Mouse (Mus musculus): ENCODE measurements around the gene Gm20662. TPM values are rescaled to one million over a fixed set of nuclear protein-coding genes. Genes with fewer than 3 reads are reported as not detected.
A peak's percentile ranks its signal among the peaks of the same experiment; 100 is the strongest.

The Gm20662 gene
- polyA plus RNA-seq, 1 experiment from 2014 or later, result 0.39 TPM

DNA sequence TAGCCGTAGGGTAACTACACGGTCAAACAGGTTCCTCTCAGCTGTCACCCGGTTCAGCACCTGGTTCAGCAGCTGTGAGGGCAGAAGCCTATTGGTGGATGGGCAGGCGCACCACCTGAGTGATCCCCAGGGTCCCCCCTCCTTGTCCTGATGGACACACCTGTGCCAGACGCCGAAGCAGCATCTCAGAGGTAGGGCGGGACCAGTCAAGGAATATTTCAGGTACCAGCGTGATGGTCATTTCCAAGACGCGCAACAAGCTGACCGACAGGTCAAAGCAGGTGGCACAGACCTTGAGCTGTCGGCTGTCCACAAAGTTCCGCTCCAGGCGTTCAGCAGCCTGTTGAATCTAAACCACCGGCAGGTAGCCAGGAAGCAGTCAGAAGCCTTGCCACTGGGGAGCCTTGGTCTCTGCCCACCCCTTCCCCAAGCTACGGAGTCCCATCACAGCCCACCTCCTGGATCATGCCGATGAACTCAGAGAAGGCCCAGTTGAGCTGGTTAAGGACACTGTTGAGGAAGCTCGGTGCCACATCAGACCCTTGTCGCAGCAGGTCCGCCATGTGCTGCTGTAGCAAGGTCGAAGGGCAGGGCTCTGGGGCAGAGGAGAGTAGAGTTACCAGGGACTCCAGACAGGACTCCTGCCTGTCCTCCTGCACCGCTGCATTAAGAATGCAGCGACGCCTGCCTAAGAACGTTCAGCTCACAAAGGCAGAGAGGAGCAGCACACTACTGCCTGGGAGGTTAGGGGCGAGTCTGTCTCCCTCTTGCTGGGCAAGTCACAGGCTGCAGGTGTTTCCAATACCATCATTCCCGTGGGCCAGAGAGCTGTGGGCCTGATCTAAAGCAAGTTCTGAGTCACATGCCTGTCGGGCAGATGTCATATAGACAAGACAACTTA, 60.5 kb downstream of the Gm20662 start:
- whole genome bisulfite sequencing, result 83% methylated on average over 28 of the region's 28 CpGs
- no peak for ATAC-seq (replicated peaks; ENCODE audit: low FRiP score)

GRCm38 (mm10) chr9:108057262-108057562, 61.1 kb downstream of the Gm20662 start:
- no peaks in the 10 kb centered on the region; the same call in 1 of the 2 replicates for H3K4me1 ChIP-seq (replicated peaks; ENCODE audit: control insufficient read depth, insufficient read depth, low read length)
- H3K9me3 ChIP-seq (ENCODE audit: control insufficient read depth, low read length), result no peaks in the 10 kb centered on the region
- no peaks in the 10 kb centered on the region for H3K36me3 ChIP-seq (ENCODE audit: control insufficient read depth, insufficient read depth, low read length)
- H3K4me3 ChIP-seq (ENCODE audit: low read depth, low read length), result no peak overlapping the region
- no peak overlapping the region for H3K9ac ChIP-seq (ENCODE audit: low read length)
- H3K27me3 ChIP-seq (ENCODE audit: control insufficient read depth, insufficient read depth, low read length), result no peaks in the 10 kb centered on the region
- WGBS, result 87% methylated on average over 5 of the region's 5 CpGs
- H3K27ac ChIP-seq (ENCODE audit: low read depth, low read length), result no peak overlapping the region
- ATAC-seq (replicated peaks; ENCODE audit: low FRiP score) (no peak), DNase-seq (ENCODE audit: low spot score) (no peak)
- H3K4me2 ChIP-seq (ENCODE audit: low read depth, low read length, severe bottlenecking), result no peak overlapping the region

More for the DNA sequence above, 60.5 kb downstream of the Gm20662 start:
- H3K27me3 ChIP-seq (ENCODE audit: control insufficient read depth, insufficient read depth, low read length), result no peaks in the 10 kb centered on the region
- H3K4me2 ChIP-seq (ENCODE audit: low read depth, low read length, severe bottlenecking), result no peak overlapping the region
- H3K9me3 ChIP-seq (ENCODE audit: control insufficient read depth, low read length), result no peaks in the 10 kb centered on the region
- no peaks in the 10 kb centered on the region; the same call in 1 of the 2 replicates for H3K4me1 ChIP-seq (replicated peaks; ENCODE audit: control insufficient read depth, insufficient read depth, low read length)
- no peak overlapping the region for H3K27ac ChIP-seq (ENCODE audit: low read depth, low read length)
- H3K4me3 ChIP-seq (ENCODE audit: low read depth, low read length), result no peak overlapping the region
- no peak overlapping the region for H3K9ac ChIP-seq (ENCODE audit: low read length)
- H3K36me3 ChIP-seq (ENCODE audit: control insufficient read depth, insufficient read depth, low read length), result no peaks in the 10 kb centered on the region
- DNase-seq (ENCODE audit: low spot score), result peak; percentile 49

DNA sequence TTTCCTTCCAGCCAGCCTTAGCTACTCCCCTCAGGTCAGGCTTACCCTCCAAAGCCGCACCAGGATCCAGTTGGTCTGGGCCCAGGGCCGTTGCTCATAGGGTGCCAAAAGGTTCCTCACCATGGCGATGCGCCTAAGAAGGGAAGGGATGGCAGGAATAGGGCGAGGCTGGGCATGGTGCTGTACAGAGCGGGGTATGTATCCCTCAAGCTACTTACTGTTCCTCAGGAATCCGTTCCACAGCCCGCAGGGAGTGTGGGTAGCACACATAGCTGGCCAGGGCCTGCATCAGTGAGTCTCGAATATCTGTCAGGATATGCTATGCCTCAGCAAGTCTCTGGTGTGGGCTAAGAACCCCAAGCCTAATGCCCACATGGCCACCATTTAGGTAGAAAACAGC, 62.1 kb downstream of the Gm20662 start:
- H3K4me3 ChIP-seq (ENCODE audit: low read depth, low read length), result no peak overlapping the region
- H3K4me1 ChIP-seq (replicated peaks; ENCODE audit: control insufficient read depth, insufficient read depth, low read length), result no peaks in the 10 kb centered on the region; the same call in 1 of the 2 replicates
- H3K36me3 ChIP-seq (ENCODE audit: control insufficient read depth, insufficient read depth, low read length), result no peaks in the 10 kb centered on the region
- no peak overlapping the region for H3K4me2 ChIP-seq (ENCODE audit: low read depth, low read length, severe bottlenecking)
- WGBS, result 95% methylated on average over 9 of the region's 9 CpGs
- DNase-seq (ENCODE audit: low spot score) (peak; percentile 47), ATAC-seq (replicated peaks; ENCODE audit: low FRiP score) (no peak)
- H3K9ac ChIP-seq (ENCODE audit: low read length), result no peak overlapping the region
- H3K27ac ChIP-seq (ENCODE audit: low read depth, low read length), result no peak overlapping the region
- no peaks in the 10 kb centered on the region for H3K27me3 ChIP-seq (ENCODE audit: control insufficient read depth, insufficient read depth, low read length)
- H3K9me3 ChIP-seq (ENCODE audit: control insufficient read depth, low read length), result no peaks in the 10 kb centered on the region

GRCm38 (mm10) chr9:108062142-108062541, 66.0 kb downstream of the Gm20662 start:
- no peak for ATAC-seq (replicated peaks; ENCODE audit: low FRiP score)
- no peak for DNase-seq (ENCODE audit: low spot score)
- Histone ChIP-seq H3K27ac (ENCODE audit: low read depth, low read length) (no peak overlapping the region), H3K27me3 (ENCODE audit: control insufficient read depth, insufficient read depth, low read length) (no peaks in the 10 kb centered on the region), H3K9ac (ENCODE audit: low read length) (no peak overlapping the region), H3K9me3 (ENCODE audit: control insufficient read depth, low read length) (no peaks in the 10 kb centered on the region), H3K4me2 (ENCODE audit: low read depth, low read length, severe bottlenecking) (no peak overlapping the region), H3K36me3 (ENCODE audit: control insufficient read depth, insufficient read depth, low read length) (no peaks in the 10 kb centered on the region), H3K4me3 (ENCODE audit: low read depth, low read length) (no peak overlapping the region), H3K4me1 (replicated peaks; ENCODE audit: control insufficient read depth, insufficient read depth, low read length) (no peaks in the 10 kb centered on the region)
- WGBS, result 87% methylated on average over 3 of the region's 3 CpGs

DNA sequence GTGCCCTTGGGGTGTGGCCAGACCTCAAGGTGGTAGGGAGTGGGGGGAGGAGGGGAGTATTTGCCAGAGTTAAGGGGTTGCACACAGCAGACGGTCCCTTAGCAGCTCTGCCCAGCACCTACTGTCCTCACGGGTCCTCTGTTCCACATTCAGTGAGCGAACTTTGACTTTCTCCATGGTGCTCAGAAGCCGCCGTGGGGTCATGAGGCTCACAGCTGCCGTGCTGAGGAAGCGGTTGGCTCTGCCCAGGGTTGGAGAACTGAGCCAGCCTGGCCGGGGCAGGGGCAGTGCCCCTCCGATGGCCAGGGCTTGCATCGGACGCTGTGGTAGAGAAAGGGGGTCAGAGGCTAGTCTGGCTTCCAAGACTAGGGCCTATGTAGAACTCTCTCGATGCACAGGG, 67.2 kb downstream of the Gm20662 start:
- no peak overlapping the region for H3K4me2 ChIP-seq (ENCODE audit: low read depth, low read length, severe bottlenecking)
- 92% methylated on average over 12 of the region's 12 CpGs for WGBS
- H3K27me3 ChIP-seq (ENCODE audit: control insufficient read depth, insufficient read depth, low read length), result no peaks in the 10 kb centered on the region
- no peak overlapping the region for H3K9ac ChIP-seq (ENCODE audit: low read length)
- H3K4me1 ChIP-seq (replicated peaks; ENCODE audit: control insufficient read depth, insufficient read depth, low read length), result no peaks in the 10 kb centered on the region
- H3K36me3 ChIP-seq (ENCODE audit: control insufficient read depth, insufficient read depth, low read length), result no peaks in the 10 kb centered on the region
- ATAC-seq (replicated peaks; ENCODE audit: low FRiP score) (no peak), DNase-seq (ENCODE audit: low spot score) (no peak)
- H3K4me3 ChIP-seq (ENCODE audit: low read depth, low read length), result no peak overlapping the region
- H3K27ac ChIP-seq (ENCODE audit: low read depth, low read length), result no peak overlapping the region
- no peaks in the 10 kb centered on the region for H3K9me3 ChIP-seq (ENCODE audit: control insufficient read depth, low read length)

DNA sequence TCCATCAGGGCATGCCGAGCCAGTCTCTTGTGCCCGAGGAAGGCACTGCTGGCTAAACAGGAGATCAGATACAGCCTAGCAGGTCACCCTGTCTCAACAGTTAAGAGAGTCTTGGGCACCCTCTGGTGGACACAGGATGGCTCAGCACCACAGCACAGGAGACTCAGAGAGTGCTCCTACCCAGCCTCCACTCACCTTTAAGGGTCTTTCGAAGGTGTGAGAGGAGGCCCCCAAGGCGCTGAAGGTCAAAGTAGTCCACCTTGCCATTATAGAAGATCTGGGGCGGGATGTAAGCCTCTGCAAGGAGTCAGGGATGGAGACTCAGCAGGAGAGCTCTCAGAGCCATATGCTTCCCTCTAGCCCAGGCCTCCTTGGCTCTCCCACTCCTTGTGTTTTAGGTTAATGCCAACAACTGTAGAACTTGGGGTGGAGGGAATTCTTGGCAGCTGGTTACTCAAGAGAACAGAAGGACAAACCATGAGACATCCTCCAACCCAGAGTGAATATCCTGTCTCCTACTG, 69.4 kb downstream of the Gm20662 start:
- H3K36me3 ChIP-seq (ENCODE audit: control insufficient read depth, insufficient read depth, low read length), result no peaks in the 10 kb centered on the region

DNA sequence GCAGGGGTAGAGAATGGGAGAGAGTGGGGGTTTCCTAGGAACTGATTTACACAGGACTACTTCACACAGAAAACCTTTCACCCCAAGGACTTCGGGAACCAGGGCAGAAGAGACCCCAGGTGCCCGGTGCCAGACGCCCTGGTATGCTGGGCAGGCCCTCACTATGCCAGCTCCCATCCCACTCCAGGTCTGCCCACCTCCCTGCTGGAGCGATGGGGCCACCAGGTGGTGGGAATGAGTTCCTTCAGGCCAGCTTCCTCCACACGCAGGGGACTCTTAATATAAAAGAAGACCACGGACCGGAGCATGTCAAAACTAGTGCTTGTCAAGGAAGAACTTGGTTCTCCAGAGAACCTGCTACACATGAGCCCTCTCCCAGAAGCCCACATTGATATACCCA, 71.0 kb downstream of the Gm20662 start:
- H3K4me1 ChIP-seq (replicated peaks; ENCODE audit: control insufficient read depth, insufficient read depth, low read length), result no peaks in the 10 kb centered on the region
- no peak overlapping the region for H3K27ac ChIP-seq (ENCODE audit: low read depth, low read length)
- H3K36me3 ChIP-seq (ENCODE audit: control insufficient read depth, insufficient read depth, low read length), result no peaks in the 10 kb centered on the region
- no peak overlapping the region for H3K9ac ChIP-seq (ENCODE audit: low read length)
- no peak overlapping the region for H3K4me2 ChIP-seq (ENCODE audit: low read depth, low read length, severe bottlenecking)
- no peaks in the 10 kb centered on the region for H3K27me3 ChIP-seq (ENCODE audit: control insufficient read depth, insufficient read depth, low read length)
- ATAC-seq (replicated peaks; ENCODE audit: low FRiP score) (no peak), DNase-seq (ENCODE audit: low spot score) (no peak)
- no peaks in the 10 kb centered on the region for H3K9me3 ChIP-seq (ENCODE audit: control insufficient read depth, low read length)
- H3K4me3 ChIP-seq (ENCODE audit: low read depth, low read length), result no peak overlapping the region
- WGBS, result 86% methylated on average over 7 of the region's 7 CpGs

More for the DNA sequence above, 69.4 kb downstream of the Gm20662 start:
- DNase-seq (ENCODE audit: low spot score), result peak; percentile 73
- Histone ChIP-seq H3K4me3 (ENCODE audit: low read depth, low read length) (no peak overlapping the region), H3K27ac (ENCODE audit: low read depth, low read length) (no peak overlapping the region), H3K4me2 (ENCODE audit: low read depth, low read length, severe bottlenecking) (no peak overlapping the region), H3K27me3 (ENCODE audit: control insufficient read depth, insufficient read depth, low read length) (no peaks in the 10 kb centered on the region), H3K9ac (ENCODE audit: low read length) (no peak overlapping the region), H3K9me3 (ENCODE audit: control insufficient read depth, low read length) (no peaks in the 10 kb centered on the region), H3K4me1 (replicated peaks; ENCODE audit: control insufficient read depth, insufficient read depth, low read length) (no peaks in the 10 kb centered on the region)
- ATAC-seq (replicated peaks; ENCODE audit: low FRiP score), result no peak
- 45% methylated on average over 5 of the region's 5 CpGs for WGBS

GRCm38 (mm10) chr9:108067900-108068299, 71.8 kb downstream of the Gm20662 start:
- Histone ChIP-seq H3K4me2 (ENCODE audit: low read depth, low read length, severe bottlenecking) (no peak overlapping the region), H3K36me3 (ENCODE audit: control insufficient read depth, insufficient read depth, low read length) (no peaks in the 10 kb centered on the region), H3K9ac (ENCODE audit: low read length) (no peak overlapping the region), H3K9me3 (ENCODE audit: control insufficient read depth, low read length) (no peaks in the 10 kb centered on the region), H3K4me1 (replicated peaks; ENCODE audit: control insufficient read depth, insufficient read depth, low read length) (0 out of 2 replicates have a peak, but pooled peaks cover 1% of the 10 kb centered on the region), H3K4me3 (ENCODE audit: low read depth, low read length) (no peak overlapping the region), H3K27me3 (ENCODE audit: control insufficient read depth, insufficient read depth, low read length) (no peaks in the 10 kb centered on the region), H3K27ac (ENCODE audit: low read depth, low read length) (no peak overlapping the region)
- DNase-seq (ENCODE audit: low spot score) (peak; percentile 91), ATAC-seq (replicated peaks; ENCODE audit: low FRiP score) (peak; percentile 16; the same call in 1 of the 2 replicates)
- 21% methylated on average over 8 of the region's 8 CpGs for WGBS

Data from forebrain, embryonic 11.5 days (tissue).